Mouse (Mus musculus): Measurements from ENCODE around the gene Catsper2.
"Not testable (repeated sequence)": the region's sequence is repeated elsewhere in the genome, so short reads cannot be mapped to it uniquely, and the experiment has no call there.

Catsper2 gene

DNA sequence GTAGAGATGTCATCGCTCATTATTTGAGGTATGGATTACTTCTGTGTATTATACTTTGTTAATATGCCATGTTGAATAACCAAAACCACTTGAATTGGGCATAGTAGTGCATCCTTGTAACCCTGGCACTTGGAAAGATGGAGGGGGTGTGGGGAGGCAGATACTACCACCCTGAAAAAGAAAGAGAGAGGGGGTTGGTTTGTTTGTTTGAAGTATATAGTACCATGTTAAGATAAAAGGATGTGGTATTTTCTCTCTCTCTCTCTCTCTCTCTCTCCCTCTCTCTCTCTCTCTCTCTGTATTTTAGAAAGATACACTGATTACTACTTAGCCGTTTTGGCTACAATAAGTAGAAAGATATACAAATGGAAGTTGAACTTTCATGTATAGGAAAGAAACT, 12.3 kb upstream of the Catsper2 start:
- no peak for DNase-seq (ENCODE audit: low spot score)

DNA sequence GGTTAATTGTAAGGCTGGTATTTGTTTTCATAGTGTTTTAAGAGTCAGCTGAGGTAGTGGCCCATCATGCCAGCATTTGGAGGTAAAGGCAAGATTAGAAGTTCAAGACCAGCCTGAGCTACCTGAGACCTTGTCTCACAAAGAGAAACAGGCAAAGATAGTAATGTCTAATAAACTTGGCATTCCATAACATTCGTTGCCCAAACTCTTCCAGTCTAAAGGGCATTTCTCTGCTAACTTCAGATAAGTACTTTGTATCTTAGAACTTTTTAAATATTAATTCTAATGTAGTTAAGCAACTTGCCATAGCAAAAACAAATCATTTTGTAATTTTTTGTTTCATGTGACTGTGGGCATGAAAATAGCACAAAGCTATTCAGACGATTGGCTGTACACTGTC, 9.6 kb upstream of the Catsper2 start:
- DNase-seq (ENCODE audit: low spot score): no peak

DNA sequence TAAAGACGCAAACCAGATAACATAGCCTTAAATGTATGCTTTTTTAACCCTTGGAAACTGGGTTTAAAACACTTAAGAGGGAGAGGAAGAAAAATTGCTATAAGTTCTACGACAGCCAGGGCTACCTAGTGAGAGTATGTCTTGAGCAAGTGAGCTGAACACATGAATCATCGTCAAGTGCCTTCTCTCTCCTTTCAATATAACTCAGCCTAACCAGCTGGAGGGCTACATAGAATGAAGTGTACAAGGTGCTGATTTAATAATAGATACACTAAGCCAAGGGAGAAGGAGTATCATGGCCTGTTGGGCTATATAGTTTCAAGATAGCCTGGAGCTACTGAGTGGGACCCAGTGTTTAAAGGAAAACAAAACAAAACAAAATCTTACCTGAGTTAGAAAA, 4.9 kb upstream of the Catsper2 start:
- DNase-seq (ENCODE audit: low spot score): no peak

DNA sequence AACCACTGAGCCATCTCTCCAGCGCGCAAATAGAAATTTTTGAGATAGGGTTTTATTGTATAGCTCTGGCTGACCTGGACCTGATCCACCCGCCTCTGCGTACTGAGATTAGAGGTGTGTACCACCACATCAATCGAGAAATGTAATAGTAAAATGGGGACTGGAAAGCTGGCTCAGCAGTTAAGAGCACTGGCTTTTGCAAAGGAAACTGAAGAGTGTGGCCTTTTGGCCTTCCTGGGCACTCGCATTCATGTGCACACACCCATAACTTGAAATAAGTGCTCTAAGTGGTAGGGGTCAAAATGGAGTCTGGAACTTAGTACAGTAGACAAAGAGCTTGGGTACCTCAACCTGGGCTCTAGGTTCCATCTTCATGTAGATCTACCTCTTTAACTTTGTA, 2.8 kb upstream of the Catsper2 start:
- no peak for DNase-seq (ENCODE audit: low spot score)

DNA sequence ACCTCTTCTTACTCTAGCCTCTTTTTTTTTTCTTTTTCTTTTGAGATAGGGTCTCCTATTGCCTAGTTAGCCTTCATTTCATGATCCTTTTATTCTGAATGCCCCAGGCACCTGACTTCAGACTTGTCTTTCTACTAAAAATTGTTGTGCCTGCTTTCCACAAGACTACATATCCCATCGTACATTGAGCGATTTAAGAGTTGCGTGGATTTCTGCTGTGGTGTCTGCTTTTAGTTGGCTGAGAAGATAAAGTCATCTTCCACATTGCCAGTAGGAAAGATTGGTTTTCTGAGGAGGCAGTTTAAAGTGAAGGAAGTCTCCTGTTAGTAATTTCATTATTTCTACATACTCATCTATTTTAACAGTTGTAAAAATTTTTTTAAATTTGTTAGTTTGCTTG, 2.0 kb upstream of the Catsper2 start:
- no peak for DNase-seq (ENCODE audit: low spot score)

DNA sequence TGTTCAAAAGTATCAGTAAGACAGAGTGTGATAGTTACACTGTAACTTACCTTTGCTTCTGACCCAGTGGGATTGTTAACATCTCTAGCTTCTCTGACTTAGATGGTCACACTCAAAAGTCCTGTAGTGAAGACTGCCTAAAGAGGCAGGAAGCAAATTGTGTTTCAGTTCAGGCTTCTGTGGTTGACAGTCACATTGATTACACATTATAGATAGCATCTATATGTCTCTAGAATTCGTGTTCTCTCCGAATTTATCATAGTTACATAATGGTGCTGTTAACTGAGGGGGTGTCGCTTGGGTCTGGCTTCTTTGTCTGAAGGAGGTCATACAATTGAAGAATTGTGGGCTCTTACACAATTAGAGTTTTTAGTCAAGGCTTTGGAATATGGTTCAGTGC, 1.5 kb upstream of the Catsper2 start:
- no peak for DNase-seq (ENCODE audit: low spot score)

DNA sequence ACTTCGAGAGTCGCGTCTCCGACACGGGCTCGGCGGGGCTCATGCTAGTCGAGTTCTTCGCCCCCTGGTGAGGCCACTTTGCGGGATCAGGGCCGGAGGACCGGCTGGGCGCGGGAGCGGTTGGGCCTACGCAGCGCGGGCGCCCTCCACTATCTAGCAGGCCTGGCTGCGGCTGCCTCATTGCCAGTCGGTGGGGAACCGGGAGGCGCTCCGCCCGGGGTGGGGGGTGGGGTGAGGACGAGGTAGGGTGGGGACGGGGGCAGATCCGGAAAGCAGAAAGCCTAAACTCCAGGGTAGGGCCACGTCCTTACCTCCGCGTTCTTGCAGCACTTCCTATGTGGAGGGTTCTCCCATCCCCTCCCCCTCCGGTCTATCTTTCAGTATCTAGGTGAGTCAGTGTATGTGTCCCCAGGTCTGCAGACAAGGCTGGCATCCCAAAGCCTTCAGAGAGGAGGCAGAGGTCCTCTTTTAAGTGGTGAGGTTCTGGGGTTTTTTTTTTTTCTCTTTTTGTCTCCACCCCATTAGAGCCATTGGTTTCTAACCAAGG, 620 bp upstream of the Catsper2 start:
- peak; percentile 29 for DNase-seq (ENCODE audit: low spot score)

DNA sequence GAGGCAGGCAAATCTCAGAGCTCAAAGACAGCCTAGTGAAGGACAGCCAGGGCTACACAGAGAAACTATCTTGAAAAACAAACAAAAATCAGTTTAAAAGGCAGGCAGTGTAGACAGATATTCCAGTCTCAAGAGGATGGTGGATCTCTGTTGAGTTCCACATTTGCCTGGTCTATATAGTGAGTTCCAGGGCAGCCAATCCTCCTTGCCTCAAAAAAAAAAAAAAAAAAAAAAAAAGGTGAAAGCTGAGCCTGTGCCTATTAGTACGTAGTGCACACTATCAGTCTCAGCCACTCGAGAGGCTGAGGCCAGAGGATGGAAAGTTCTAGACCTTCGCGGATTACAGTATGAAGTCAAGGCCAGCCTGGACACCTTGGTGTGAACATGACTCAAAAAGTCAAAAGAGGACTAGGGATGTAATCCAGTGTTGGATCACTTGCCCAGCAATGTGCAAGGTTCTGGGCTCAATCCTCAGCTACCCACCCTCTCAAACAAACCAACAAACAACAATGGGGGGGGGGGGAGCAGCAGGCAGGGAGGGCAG, 677 bp downstream of the Catsper2 start:
- no peak for DNase-seq (ENCODE audit: low spot score)

DNA sequence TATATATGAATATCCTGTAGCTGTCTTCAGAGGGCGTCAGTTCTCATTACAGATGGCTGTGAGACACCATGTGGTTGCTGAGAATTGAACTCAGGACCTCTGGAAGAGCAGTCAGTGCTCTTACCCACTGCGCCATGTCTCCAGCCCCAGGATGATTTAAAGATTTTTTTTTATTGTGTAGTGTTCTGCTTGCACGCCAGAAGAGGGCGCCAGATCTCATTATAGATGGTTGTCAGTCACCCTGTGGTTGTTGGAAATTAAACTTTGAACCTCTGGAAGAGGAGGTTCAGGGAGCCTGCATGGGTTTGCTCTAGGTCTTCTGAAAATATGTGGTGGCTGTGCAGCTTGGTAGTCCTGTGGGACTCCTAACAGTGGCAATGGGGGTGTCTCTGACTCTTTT, 5.4 kb downstream of the Catsper2 start:
- DNase-seq (ENCODE audit: low spot score): no peak

DNA sequence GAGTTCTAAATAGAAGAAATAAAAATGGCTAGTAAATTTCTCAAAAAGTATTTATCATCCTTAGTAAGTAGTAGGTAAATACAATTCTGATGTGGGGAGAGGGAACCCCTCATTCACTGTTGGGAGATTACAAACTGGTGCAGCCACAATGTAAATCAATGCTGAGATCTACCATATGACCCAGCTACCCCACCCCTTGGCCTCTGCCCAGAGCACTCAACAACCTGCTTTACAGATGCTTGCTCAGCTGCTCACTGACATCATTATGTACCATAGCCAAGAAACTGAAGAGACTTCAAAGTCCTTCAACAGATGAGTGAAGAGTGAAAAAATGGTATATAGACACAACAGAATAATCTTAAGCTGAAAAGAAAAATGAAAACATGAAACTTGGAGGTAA, 10.3 kb downstream of the Catsper2 start:
- DNase-seq (ENCODE audit: low spot score): no peak

DNA sequence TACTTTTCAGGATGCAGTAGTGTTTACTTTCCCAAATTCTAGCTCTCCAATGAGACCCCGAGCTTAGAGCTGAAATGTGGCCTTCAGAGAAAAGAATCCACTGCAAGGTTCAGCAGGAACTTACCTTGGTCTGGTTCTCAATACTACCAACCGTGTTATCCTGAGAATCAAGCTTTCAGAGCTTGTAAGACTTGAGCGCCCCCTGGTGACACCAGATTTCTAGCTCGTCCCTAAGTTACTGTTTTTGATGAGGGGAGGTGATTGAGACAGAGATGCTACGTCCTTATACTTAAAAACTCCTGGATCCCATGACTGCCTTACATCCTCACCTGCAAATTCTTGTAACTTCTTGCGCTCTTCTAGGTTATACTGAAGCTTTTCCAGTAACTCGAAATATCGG, 17.0 kb downstream of the Catsper2 start:
- peak; percentile 36 for DNase-seq (ENCODE audit: low spot score)

DNA sequence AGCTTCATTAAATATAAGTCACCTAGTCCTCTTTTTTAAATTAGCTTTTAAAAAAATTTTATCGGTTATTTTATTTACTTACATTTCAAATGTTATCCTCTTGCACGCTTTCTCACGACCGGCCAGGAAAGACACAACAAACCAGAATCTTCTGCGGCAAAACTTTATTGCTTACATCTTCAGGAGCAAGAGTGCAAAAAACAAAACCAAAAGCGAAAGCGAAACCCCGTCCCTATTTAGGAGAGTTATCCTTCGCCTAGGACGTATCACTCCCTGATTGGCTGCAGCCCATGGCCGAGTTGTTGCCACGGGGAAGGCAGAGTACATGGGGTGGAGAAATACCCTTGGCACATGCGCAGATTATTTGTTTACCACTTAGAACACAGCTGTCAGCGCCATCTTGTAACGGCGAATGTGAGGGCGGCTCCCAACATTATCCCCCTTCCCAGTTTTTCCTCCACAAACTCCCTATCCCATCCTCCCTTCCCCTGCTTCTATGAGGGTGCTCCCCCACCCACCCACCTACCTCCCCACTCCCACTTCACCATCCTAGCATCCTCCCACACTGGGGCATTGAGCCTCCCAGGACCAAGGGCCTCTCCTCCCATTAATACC, 26.5 kb downstream of the Catsper2 start, which contains the start of gene Strc:
TSS of gene Strc (minus strand) at position 208 of the 615 bp plus-strand sequence.
- DNase-seq (ENCODE audit: low spot score): not testable (repeated sequence)

DNA sequence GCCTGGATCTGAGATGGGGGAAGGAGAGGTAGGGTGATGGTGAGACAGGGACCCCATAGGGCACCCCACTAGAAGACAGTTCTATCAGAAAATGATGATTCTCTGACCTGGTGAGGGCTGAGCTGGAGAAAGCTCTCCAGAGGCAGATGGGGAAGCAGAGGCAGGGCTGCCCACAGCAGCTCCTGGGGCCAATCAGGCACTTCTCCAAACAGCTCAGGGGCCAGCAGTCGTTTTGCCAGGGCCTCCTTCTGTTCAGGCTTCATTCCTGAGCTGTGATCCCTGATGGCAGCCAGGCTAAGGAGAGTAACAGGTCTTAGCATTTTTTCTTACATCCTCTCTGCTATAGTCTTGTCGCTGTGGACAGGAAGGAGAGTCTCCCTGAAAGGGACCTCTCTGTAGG, 38.8 kb downstream of the Catsper2 start:
- DNase-seq (ENCODE audit: low spot score): no peak

DNA sequence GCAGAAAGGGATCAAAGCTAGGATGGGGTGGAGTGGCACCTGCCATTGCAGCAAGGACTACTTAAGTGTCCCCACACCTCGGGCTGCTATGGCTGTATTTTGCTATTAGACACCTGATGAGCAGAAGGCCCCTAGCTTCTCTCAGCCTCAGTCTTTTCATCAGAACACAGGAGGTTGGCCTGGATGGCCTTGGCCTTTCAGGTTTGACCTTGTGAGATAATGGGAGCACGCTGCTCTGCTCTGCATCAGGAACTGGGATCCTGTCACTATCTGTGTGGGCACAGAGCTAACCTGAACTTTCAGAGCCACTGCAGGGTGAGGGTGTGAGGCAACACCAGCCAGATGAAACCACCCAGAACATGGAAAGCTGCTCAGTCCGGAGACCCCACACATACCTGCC, 41.3 kb downstream of the Catsper2 start:
- no peak for DNase-seq (ENCODE audit: low spot score)

DNA sequence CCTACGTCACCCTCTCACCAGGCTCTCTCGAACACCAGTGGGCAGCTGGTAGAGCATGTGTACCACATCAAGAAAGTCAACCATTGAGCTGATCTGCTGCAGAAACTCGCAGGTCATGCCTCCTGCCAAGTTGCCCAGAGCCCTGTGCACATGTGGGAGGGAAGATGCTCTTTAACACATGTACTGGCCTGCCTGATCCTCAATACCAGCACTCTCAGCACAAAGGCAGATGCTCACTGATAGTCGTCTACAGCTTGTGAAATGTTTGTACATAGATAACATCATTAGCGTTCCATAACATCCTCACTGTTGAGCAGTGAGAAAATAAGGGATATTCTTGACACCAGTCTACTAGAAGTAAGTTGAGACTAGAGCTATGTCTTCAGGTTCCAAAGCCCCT, 42.7 kb downstream of the Catsper2 start:
- DNase-seq (ENCODE audit: low spot score): no peak

DNA sequence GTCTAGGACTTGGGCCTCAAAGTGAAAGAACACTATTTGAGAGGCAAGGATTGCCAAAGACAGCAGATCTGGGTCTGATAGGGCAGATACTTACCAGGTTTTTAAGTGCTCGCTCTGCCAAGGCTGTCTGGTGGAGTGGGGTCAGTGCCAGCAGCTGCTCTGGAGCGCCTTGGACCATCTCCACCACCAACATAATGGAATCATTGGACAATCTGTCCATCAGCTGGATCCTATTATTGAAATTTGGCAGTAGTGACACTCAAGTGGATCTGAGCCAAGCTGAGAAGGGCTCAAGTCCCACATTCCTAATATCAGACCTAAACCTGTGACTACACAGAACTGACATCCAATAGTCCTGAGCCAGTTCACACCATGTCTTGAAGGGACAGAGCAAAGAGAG, 44.8 kb downstream of the Catsper2 start:
- DNase-seq (ENCODE audit: low spot score): no peak

DNA sequence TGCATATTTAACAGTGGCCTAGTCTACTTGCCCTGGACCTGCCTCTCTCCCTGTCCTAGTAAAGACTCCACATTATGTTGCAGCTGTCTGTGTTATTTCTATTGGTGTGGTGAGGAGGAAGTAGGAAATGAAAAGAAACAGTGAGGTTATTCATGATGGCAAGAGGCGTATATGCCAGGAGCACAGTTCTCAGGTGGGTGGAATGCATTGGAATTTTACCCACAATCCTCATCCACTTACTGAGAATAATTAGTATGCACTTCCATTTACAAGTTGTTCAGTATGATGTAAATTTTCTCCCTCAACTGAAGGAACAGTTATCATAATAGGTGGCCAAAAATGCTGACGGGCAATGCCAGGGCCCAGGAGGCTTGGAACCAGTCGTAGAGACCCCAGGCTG, 49.9 kb downstream of the Catsper2 start:
- DNase-seq (ENCODE audit: low spot score): peak; percentile 23

DNA sequence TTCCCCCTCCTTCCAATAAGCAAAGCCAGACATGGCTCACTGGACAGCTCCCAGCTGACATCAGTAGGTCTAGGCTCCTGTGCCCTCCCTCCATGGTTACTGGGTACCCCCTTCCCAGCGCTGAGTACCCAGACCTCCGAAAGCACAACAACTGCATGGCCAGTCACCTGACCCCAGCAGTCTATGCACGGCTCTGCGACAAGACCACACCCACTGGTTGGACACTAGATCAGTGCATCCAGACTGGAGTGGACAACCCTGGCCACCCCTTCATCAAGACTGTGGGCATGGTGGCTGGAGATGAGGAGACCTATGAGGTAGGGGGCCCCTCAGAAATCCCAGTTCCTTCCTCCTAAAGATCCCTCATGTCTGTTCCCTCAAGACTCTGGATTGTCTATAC, 54.1 kb downstream of the Catsper2 start:
- DNase-seq (ENCODE audit: low spot score): no peak

DNA sequence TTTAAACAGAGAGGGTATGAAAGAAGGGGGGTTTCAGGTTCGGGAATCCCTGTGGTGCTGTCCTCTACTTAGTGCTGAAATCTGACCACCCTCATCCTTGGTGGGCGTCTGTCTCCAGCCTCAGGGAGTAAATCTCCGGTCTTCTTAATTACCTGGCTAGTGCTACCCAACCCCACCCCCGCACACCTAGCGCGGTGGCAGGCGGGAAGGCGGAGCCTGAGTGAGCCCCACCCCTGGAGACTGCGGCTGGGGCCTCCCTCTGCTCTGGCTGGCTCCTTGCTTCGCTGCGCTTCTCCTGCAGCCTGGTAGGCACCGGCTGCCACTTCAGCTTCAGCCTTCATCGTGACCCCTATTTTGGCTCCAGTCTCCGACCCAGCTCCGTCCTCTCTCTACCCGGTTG, 55.2 kb downstream of the Catsper2 start:
- DNase-seq (ENCODE audit: low spot score): peak; percentile 81

DNA sequence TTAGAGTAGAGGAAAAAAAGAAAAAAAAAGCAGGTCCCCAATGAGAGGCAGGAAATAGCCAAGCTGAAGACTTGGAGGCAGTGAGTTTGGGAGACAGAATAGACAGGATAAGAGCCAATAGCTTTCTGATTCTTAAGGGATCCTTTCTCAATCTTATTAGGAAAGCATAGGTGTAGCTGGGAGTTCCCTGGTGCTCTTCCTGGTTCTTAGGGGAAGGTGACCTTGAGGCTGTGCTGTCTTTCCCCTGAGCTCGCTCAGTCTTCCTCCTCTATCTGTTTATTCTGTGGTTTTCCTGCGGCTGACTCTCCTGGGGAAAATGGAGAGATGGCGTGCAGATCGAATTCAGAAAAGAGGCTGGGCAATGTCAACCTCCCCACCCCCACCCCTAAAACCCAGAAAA, 55.6 kb downstream of the Catsper2 start:
- no peak for DNase-seq (ENCODE audit: low spot score)

DNA sequence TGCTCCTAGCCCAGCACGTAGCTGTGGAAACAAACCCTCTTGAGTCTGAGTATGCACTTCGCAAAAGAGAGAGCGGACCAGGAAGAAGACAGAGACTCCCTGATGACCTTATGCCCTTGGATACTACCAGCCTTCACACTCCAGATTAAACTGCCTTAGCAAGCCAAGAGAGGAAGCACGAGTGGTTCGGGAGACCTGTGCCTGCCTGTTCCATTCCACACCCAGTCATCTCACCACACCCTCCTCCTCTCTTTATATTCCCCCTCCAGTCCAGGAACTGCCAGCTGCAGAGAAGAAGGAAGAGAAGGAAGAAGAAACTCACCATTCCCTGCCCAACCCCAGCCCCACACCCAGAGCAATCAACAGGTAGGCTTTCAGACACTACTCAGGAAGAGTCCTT, 56.1 kb downstream of the Catsper2 start, which contains the start of gene Ckmt1:
TSS of gene Ckmt1 (plus strand) at position 221 of the 400 bp plus-strand sequence.
- no peak for DNase-seq (ENCODE audit: low spot score)

DNA sequence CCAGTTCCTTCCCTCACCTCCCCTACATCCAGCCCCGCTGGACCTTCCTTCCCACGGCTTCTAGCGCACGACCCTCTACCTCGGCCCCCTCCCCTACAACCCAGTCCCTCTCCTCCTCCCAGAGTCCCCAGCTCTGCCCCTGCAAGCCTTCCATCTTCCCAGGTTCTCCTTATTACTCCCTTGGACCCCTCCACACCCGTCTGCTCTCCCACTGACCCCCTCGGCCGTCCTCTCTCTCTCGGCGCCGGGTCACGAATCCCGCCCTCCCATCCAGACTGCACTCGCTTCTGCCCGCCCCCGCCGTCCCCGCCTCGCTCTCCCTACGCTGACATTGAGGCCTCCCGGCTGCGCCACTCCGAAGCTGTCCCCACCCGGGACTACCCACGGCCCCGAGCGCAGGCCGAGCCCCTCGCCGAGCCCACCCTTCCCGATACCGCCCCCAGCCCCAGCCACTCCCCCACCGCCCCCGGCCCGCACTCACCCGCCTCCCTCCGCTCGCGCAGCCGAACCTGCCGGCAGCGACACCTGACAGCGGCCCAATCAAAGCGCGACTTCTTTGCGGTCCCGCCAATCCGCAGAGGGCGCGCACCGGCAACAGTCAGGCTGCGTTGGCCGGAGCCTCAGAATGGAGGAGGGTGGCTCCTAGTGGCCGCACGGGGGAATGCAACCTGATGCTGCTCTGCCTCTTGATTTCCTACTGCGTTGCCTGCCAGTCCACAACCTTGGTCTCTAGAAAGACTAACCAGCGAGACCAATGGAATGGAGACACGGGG, 58.6 kb downstream of the Catsper2 start, which contains the start of gene Ppip5k1:
TSS of gene Ppip5k1 (minus strand) at position 577 of the 773 bp plus-strand sequence.
- DNase-seq (ENCODE audit: low spot score): peak; percentile 96

DNA sequence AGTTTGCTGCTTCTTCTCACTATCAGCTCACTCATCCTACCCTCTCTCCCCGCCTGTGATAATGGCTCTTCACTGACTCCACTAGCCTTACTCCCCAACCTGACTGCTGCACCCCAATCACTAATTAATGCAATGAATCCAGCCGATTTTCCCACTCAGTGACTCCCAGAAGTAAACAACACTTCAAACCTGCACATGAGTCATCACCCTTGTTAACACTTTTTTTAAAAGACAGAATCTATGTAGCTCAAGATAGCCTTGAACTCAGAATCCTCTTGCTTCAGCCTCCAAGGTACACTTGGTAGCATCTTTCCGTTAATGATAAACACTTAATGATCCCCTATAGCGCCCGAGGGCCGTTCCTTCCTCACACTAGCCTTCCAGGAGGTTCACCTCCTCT, 59.2 kb downstream of the Catsper2 start:
- no peak for DNase-seq (ENCODE audit: low spot score)
